Mouse (Mus musculus) midbrain, embryonic 16.5 days (tissue): ENCODE measurements at regions not wholly inside any gene's neighbourhood (a gene's known extent, or its start where the extent isn't known, plus 50 kb on each side); places are given as distances from the start of the nearest gene placed in this dataset.

Experiments
- ATAC-seq: fragments of 200-750 bp; cut with Nextera tagmentation; 2 replicates; pipeline ENCODE4 v1.8.0; 2017; ENCODE audit warnings: moderate TSS enrichment
- H3K27ac ChIP-seq: fragments of 300-500 bp; sonication (generic); 2 replicates; pipeline ENCODE4 v1.5.1; 2014; ENCODE audit warnings: mild to moderate bottlenecking, low read length, mixed read lengths
- H3K27me3 ChIP-seq: fragments of 300-500 bp; sonication (generic); 2 replicates; pipeline ENCODE4 v1.6.1; 2014; ENCODE audit warnings: low read depth, low read length, mixed read lengths; ENCODE audit not compliant: control insufficient read depth, insufficient read depth
- H3K36me3 ChIP-seq: fragments of 300-500 bp; sonication (generic); 2 replicates; pipeline ENCODE4 v1.6.1; 2014; ENCODE audit warnings: mild to moderate bottlenecking, low read length, moderate library complexity, mixed read lengths; ENCODE audit not compliant: control insufficient read depth, insufficient read depth
- H3K4me1 ChIP-seq: fragments of 300-500 bp; sonication (generic); 2 replicates; pipeline ENCODE4 v1.6.1; 2014; ENCODE audit warnings: mild to moderate bottlenecking, low read length, mixed read lengths; ENCODE audit not compliant: control insufficient read depth, insufficient read depth
- H3K4me2 ChIP-seq: fragments of 300-500 bp; sonication (generic); 2 replicates; pipeline ENCODE4 v1.6.1; 2014; ENCODE audit warnings: mild to moderate bottlenecking, low read length, mixed read lengths
- H3K4me3 ChIP-seq: fragments of 300-500 bp; sonication (generic); 2 replicates; pipeline ENCODE4 v1.5.1; 2014; ENCODE audit warnings: low read depth, mild to moderate bottlenecking, low read length, moderate library complexity, mixed read lengths
- H3K9ac ChIP-seq: fragments of 300-500 bp; sonication (generic); 2 replicates; pipeline ENCODE4 v1.6.1; 2014; ENCODE audit warnings: low read depth, low read length, mixed read lengths
- H3K9me3 ChIP-seq: fragments of 300-500 bp; sonication (generic); replicated peaks from 2 replicates; pipeline ENCODE4 v1.6.1; 2014; ENCODE audit warnings: mild to moderate bottlenecking, low read length, mixed read lengths; ENCODE audit not compliant: control insufficient read depth, poor library complexity, severe bottlenecking
- WGBS: fragments of 180-500 bp; shearing (Covaris S2); extraction: QIAGEN DNeasy Blood & Tissue Kit; methylation state at CpG from one replicate; pipeline ENCODE4 v1.1.7; 2014; 5-methylcytosine and 5-hydroxymethylcytosine counted together

- no peaks in the 10 kb centered on the region for H3K4me1 ChIP-seq
- no peaks in the 10 kb centered on the region for H3K27me3 ChIP-seq
- H3K4me3 ChIP-seq: no peak overlapping the region
- no peak overlapping the region for H3K9ac ChIP-seq
- no peaks in the 10 kb centered on the region for H3K9me3 ChIP-seq
- no peak overlapping the region for H3K4me2 ChIP-seq
- no peak for ATAC-seq
- 81% methylated on average over 9 of the region's 9 CpGs for WGBS
- H3K27ac ChIP-seq: no peak overlapping the region
- H3K36me3 ChIP-seq: no peaks in the 10 kb centered on the region
These were observed 282.6 kb upstream of the Ppargc1a start for GRCm38 (mm10) chr5:51850091-51850490.

- Histone ChIP-seq H3K27ac (no peak overlapping the region), H3K27me3 (no peaks in the 10 kb centered on the region), H3K4me3 (no peak overlapping the region), H3K4me2 (no peak overlapping the region), H3K4me1 (no peaks in the 10 kb centered on the region), H3K36me3 (no peaks in the 10 kb centered on the region), H3K9me3 (no peaks in the 10 kb centered on the region), H3K9ac (no peak overlapping the region)
- no peak for ATAC-seq
- WGBS: 79% methylated on average over 5 of the region's 5 CpGs
These were observed 281.7 kb upstream of the Ppargc1a start for GRCm38 (mm10) chr5:51849236-51849635.

- Histone ChIP-seq H3K9me3 (no peaks in the 10 kb centered on the region), H3K4me1 (no peaks in the 10 kb centered on the region), H3K9ac (no peak overlapping the region), H3K4me3 (no peak overlapping the region), H3K4me2 (no peak overlapping the region), H3K27me3 (no peaks in the 10 kb centered on the region), H3K27ac (no peak overlapping the region), H3K36me3 (no peaks in the 10 kb centered on the region)
- 76% methylated on average over 5 of the region's 5 CpGs for WGBS
- no peak for ATAC-seq
These were observed 274.7 kb upstream of the Ppargc1a start for GRCm38 (mm10) chr5:51842189-51842588.

- Histone ChIP-seq H3K4me1 (no peaks in the 10 kb centered on the region), H3K27me3 (no peaks in the 10 kb centered on the region), H3K9me3 (no peaks in the 10 kb centered on the region), H3K36me3 (no peaks in the 10 kb centered on the region), H3K27ac (no peak overlapping the region), H3K4me3 (no peak overlapping the region), H3K4me2 (no peak overlapping the region), H3K9ac (no peak overlapping the region)
- no peak for ATAC-seq
- WGBS: 91% methylated on average over 2 of the region's 2 CpGs
These were observed 274.2 kb upstream of the Ppargc1a start for GRCm38 (mm10) chr5:51841763-51842162.

- Histone ChIP-seq H3K9ac (no peak overlapping the region), H3K4me3 (no peak overlapping the region), H3K27me3 (no peaks in the 10 kb centered on the region), H3K36me3 (no peaks in the 10 kb centered on the region), H3K4me2 (no peak overlapping the region), H3K4me1 (no peaks in the 10 kb centered on the region), H3K9me3 (no peaks in the 10 kb centered on the region), H3K27ac (no peak overlapping the region)
- 89% methylated on average over 11 of the region's 11 CpGs for WGBS
- ATAC-seq: no peak
These were observed 273.3 kb upstream of the Ppargc1a start for GRCm38 (mm10) chr5:51840638-51841329.

- H3K4me2 ChIP-seq: no peak overlapping the region
- H3K9me3 ChIP-seq: no peaks in the 10 kb centered on the region
- H3K4me1 ChIP-seq: no peaks in the 10 kb centered on the region
- no peak for ATAC-seq
- no peaks in the 10 kb centered on the region for H3K36me3 ChIP-seq
- no peak overlapping the region for H3K9ac ChIP-seq
- no peak overlapping the region for H3K4me3 ChIP-seq
- 55% methylated on average over 4 of the region's 4 CpGs for WGBS
- no peak overlapping the region for H3K27ac ChIP-seq
- H3K27me3 ChIP-seq: no peaks in the 10 kb centered on the region
These were observed 271.8 kb upstream of the Ppargc1a start for GRCm38 (mm10) chr5:51839292-51839691.

- Histone ChIP-seq H3K4me2 (no peak overlapping the region), H3K36me3 (no peaks in the 10 kb centered on the region), H3K4me3 (no peak overlapping the region), H3K27me3 (no peaks in the 10 kb centered on the region), H3K9ac (no peak overlapping the region), H3K4me1 (no peaks in the 10 kb centered on the region), H3K27ac (no peak overlapping the region), H3K9me3 (no peaks in the 10 kb centered on the region)
- no peak for ATAC-seq
- 76% methylated on average over 6 of the region's 6 CpGs for WGBS
These were observed 263.0 kb upstream of the Ppargc1a start for GRCm38 (mm10) chr5:51830551-51830950.

- Histone ChIP-seq H3K36me3 (no peaks in the 10 kb centered on the region), H3K27me3 (no peaks in the 10 kb centered on the region), H3K4me2 (no peak overlapping the region), H3K4me1 (no peaks in the 10 kb centered on the region), H3K4me3 (no peak overlapping the region), H3K27ac (no peak overlapping the region), H3K9me3 (no peaks in the 10 kb centered on the region), H3K9ac (no peak overlapping the region)
- no peak for ATAC-seq
- WGBS: 85% methylated on average over 2 of the region's 2 CpGs
These were observed 262.5 kb upstream of the Ppargc1a start for GRCm38 (mm10) chr5:51830015-51830414.

- Histone ChIP-seq H3K36me3 (no peaks in the 10 kb centered on the region), H3K9me3 (no peaks in the 10 kb centered on the region), H3K27me3 (no peaks in the 10 kb centered on the region), H3K9ac (no peak overlapping the region), H3K4me1 (no peaks in the 10 kb centered on the region), H3K4me2 (no peak overlapping the region), H3K27ac (no peak overlapping the region), H3K4me3 (no peak overlapping the region)
- WGBS: 74% methylated on average over 3 of the region's 3 CpGs
- ATAC-seq: no peak
These were observed 262.1 kb upstream of the Ppargc1a start for GRCm38 (mm10) chr5:51829606-51830005.
